Mouse (Mus musculus) kidney, adult 11 months (tissue): ENCODE results near the gene Lin7c.
"Not testable (repeated sequence)": the region's sequence is repeated elsewhere in the genome, so short reads cannot be mapped to it uniquely, and the experiment has no call there.

Source experiments
- DNase-seq: peaks from one replicate; pipeline ENCODE4 v3.0.0; 2022

The Lin7c gene

DNA sequence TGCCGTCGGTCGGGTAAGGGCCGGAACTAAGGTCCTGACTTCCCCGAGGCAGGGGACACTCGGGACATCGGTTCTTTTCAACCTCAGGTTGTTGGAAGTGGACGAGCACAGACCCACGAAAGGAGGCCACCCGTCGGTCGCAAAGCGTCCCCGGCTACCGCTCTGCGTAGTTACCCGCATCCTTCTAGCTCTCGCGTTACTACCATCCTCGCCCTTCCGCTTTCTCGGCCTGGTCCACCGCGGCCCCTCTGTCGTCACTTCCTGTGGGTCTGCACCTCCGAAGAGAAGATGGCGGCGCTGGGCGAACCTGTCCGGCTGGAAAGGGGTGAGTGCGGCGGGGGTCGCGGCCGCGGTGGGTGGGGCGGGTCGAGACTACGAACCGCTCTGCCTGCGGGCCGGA lies at the start of gene Lin7c:
Lin7c (plus strand) TSS at position 257 of the 400 bp plus-strand sequence.
- peak; percentile 93 for DNase-seq

- DNase-seq = no peak
Observed at GRCm38 (mm10) chr2:109846401-109846800, 44.3 kb upstream of the Lin7c start.

DNA sequence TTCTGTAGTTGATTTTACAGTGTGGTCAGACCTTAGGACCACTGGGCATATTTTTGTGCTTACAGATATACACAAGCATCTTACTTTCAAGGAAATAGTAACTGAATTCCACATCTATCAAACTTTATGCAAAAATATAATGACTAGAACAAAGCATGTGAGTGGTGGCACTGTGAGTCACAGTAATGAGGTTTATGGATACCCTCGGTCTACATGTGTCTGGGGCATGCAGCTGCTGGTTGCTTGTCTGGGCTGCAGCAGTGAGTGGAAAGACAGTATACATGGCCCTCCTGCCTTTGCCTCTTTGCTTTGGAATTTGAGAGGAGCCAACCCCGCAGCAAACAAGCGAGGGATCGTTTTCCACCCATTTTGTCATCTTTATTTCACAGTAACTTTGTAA lies 42.3 kb upstream of the Lin7c start:
- no peak for DNase-seq

DNA sequence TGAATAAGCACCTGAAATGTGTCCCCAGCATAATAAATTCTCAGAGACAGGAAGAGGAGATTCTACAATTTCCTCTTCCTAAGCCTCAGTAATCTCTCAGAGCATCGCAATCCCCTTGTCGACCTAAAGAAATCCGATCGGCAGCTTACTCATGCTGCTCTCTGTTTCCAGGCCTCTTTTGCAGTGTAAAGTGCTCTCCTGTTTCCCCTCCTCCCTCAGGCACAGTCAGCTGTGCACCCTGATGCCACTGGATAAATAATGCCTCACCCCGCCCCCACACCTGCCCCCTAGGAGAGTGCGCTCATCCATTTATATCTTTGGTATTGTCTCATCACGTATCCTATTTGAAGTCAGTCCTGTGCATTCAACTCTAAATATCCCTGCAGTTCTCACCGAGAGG lies 41.9 kb upstream of the Lin7c start:
- DNase-seq = no peak

DNA sequence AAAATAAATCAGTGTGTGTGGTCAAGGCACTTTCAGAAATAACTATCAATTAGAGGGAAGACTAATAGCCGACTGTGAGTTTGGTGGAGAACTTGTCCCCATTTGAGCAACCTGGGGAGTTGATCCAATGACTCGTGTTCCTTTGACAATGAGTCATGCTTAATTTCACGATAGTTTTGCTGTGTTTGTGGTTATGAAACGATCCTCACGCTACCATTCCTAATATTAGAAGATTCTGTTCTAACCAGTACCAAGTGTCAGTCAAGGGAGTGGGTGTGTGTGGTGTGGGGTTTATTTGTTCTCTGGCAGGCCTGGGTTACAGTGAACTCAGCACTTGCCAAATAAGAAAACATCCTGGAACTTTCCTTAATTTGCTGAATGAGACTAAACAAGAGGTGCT lies 35.1 kb upstream of the Lin7c start:
- no peak for DNase-seq

DNA sequence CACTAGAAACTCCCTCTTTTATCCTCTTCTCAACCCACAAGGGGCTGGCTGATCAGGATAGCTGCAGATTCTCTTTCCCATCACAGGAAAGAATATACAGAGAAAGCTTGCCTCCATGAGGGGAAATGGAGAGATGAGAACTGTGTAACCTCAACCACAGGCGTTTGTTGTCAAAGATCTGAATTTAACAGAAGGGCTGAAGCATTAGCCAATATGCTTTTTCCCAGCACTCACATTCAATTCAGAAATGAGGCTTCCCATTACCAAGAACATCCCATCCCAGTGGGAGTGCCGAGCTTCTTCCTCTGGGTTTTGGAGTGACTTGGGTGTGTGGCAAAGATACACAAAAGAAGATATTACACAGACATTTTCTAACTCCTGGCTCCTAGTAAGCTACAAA lies 31.0 kb upstream of the Lin7c start:
- no peak for DNase-seq

DNA sequence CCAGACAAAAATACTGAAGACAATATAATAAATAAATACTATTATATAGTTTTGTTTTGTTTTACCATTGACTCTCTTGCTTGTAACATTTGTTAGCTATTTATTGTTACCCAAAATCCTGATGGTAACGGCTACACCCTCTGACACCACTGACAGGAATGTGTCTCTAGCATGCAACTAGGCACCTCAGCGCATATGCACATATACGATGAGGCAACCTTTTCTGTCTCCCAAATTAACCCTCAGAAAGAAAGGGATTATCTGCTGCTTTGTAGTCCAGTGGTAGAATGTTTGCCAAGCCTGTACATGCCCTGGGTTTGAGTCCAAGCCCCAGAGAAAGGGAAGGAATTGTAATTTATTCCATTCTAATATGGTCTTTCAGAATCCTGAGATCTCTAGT lies 29.8 kb upstream of the Lin7c start:
- no peak for DNase-seq

- not testable (repeated sequence) for DNase-seq
Observed at GRCm38 (mm10) chr2:109879429-109879828, 11.2 kb upstream of the Lin7c start.

GRCm38 (mm10) chr2:109881111-109881510 lies 9.5 kb upstream of the Lin7c start:
- no peak for DNase-seq

DNA sequence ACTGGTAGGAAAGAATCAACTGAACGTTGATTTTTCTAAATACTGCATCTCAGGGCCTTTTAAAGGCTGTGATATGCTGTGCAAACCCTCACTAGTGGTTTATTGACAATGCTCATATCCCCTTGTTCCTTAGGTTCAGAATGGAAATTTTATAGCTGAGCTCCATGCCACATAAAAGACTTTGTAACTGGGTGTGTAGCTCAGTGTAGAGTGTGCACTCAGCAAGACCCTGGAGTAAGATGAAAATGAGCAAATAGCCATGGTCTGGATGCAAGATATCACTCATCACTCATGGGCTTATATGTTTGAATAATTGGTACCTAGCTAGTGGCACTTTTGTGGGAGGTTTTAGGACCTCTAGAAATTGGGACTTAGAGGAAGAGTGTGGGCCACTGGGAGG lies 9.0 kb upstream of the Lin7c start:
- DNase-seq = no peak

GRCm38 (mm10) chr2:109884106-109884505 lies 6.5 kb upstream of the Lin7c start:
- no peak for DNase-seq

- DNase-seq = no peak
Observed at GRCm38 (mm10) chr2:109884507-109884906, 6.1 kb upstream of the Lin7c start.

GRCm38 (mm10) chr2:109890068-109890467 lies 585 bp upstream of the Lin7c start:
- no peak for DNase-seq

- no peak for DNase-seq
Observed at GRCm38 (mm10) chr2:109891031-109891430, 378 bp downstream of the Lin7c start.

DNA sequence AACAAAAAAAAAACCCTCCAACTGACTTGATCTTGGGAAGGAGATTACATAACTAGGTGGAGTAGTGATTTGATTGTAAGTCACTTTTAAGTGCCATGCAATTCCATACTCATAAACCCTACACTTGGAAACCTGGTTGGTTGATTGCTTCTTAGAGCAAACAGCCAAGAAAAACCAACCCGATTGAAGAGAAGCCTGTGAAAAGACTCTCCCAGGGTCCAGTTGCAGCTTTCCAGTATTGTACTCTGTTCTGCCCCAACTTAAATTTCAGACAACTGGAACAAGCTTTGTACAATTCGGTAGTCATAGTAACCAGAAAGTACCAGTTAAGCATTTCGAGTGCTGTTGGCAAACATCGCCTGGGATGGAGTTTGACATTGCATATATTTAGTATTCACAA lies 818 bp downstream of the Lin7c start:
- no peak for DNase-seq

- no peak for DNase-seq
Observed at GRCm38 (mm10) chr2:109896311-109896710, 5.7 kb downstream of the Lin7c start.

DNA sequence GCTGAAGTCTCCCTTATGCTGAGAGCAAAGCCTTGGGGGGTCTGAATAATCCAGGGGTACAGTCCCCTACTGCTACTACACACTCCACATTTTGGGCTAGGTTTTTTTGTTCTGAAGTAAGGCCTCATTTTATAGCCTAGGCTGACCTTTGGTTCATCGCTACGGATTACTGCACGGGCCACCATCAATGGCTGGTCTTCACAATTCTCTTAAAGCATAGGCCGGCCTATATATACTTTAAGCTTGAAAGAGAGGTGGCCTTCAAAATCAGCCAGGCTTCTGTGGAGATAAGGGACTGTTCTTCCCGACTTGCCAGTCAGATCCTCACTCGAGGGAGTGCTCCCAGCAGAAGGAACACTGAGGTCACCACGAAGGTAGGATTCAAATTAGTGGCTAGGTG lies 12.2 kb downstream of the Lin7c start:
- DNase-seq = no peak

DNA sequence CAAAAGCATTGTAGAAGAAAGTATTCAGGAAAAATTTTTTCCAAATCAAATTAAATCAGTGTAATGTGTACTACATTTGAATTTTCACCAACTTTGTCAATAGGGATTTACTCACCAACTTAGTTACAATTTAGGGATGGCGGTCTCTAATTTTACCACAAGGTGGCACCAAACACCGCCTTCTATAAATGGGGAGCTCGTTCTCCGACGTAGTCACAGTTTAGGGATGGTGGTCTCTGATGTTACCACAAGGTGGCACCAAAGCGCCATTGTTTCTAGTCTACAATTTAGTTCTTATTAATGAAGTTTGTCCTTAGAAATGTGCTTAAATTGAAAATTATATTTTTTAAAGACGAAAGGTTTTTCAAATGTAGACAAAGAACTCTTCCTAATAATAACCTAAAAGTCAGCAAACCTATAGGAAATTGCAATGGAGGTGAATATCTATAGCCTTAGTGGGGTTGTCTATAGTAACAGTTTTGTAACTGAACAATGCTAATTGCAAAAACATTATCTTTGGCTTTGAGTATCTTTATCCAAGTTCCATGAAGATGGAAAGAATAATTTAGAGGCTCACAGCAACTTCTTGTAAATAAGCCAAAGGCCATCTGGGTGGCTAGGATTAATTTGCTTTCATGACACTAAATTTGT lies 13.6 kb downstream of the Lin7c start:
- DNase-seq = peak; percentile 79

DNA sequence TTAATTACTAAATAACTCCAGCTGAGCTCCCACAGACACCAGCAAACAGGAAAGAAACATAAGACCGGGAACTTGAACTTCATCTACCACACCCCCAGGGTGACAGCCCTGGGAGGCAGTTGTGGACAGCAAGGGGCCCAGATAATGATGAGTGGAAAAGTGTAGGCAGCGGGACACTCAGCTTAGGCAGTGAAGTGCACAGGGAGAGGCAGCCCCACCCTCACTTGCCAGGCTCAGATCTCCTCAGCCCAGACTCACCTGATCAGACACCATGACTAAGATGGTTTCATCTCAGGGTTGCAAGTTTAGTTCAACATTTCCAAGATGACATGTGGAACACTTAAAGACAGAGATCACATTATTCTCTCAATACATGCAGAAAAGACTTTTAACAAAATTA lies 18.5 kb downstream of the Lin7c start:
- no peak for DNase-seq

GRCm38 (mm10) chr2:109912216-109912615 lies 21.6 kb downstream of the Lin7c start:
- no peak for DNase-seq

GRCm38 (mm10) chr2:109912766-109913165 lies 22.1 kb downstream of the Lin7c start:
- no peak for DNase-seq

DNA sequence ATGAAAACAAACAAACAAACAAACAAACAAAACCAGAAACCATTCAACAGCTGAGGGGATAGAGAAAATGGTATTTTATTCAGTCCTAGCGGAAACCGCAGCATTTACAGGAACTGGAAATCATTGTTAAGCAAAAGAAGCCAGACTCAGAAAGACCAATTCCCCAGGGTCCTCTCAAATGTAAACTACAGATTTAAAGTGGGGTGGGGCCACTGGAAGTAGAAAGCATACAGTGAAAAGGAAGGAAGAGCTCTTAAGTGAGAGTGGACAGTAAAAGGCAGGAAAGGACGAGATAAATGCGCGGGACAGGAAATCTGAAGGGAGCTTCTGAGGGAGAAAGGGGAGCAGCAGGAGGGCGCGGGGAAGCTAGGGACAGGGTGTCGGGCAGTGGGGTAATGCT lies 22.6 kb downstream of the Lin7c start:
- no peak for DNase-seq

DNA sequence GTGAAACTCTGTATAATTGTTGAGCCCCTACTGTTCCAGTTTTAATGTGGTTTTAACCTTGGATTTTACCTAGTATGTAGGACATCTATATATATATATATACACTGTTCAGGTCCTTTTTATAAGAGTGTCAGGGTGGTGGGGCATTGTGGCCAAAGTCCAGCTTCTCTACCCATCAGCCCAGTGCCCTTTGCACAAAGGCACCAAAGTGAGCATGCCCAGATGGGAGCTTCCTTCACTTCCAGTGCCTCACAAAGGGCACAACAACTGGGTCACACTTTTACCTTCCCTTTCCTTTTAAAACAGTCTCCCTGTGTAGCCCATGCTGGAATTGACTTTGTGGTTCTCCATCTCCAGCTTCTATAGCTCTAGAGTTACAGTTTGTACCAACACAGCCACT lies 23.9 kb downstream of the Lin7c start:
- DNase-seq = no peak

DNA sequence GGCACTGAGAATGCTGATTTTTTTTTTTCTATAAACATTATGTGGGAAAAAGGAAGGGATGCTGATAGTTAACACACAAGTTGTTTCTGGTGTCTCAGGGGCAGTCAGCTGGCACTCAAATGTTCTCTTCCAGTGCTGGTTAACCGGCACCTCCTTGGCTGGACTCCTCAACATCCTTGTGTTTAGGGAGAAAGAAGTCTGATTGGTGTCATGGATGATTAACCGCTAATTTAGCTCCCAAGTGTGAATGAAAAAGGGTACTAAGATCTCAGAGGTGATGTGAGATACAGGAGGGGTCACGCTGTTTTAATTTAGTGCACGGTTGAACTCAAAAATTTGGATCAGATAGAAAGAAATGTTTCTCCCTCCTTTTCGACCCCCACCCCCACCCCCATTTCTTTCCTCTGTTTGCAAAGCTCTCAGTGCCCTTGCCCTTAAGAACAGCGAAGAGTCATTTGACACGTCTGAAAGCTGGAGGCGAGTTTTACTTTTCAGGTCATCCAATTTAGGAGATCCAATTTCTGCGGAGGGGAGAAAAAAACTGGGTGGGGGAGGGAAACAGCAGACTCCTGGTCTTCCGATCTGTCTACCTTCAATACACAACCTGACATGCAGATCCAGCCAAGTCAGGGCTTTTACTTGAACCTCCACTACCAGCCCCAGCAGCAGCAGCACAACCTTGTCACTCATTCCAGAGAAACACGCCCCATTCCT lies 26.3 kb downstream of the Lin7c start:
- no peak for DNase-seq
